ENCODE assay signal across 8 mouse cellular contexts in genomic region chr4:100537898-100538297, GRCm38 (mm10). TPM values are rescaled to one million over a fixed set of nuclear protein-coding genes. Genes with fewer than 3 reads are reported as not detected.
DNase-seq lines count a peak whose midpoint lies in the region.

No protein-coding gene starts in this region.

- DNase-seq in gastrocnemius, adult 18-20 months (ENCODE audit: low spot score): peak; percentile 56
- DNase-seq in gastrocnemius, postnatal 36 days: no peak
- DNase-seq in right cerebral cortex, adult 18-20 months: peak; percentile 49
- no peak for DNase-seq in right cerebral cortex, postnatal 14 days
- DNase-seq in cerebellum, postnatal 14 days: peak; percentile 62 to 72
- DNase-seq in kidney, postnatal 10 days: peak; percentile 63
- peak; percentile 80 for DNase-seq in mesoderm, embryonic 11.5 days (ENCODE audit: low read depth, low spot score)
- DNase-seq in urinary bladder, adult 18-20 months (ENCODE audit: low spot score in 2 of 2): no peak

- intact Hi-C loops in gastrocnemius, postnatal 36 days (cut with DNase I): loop anchor here (2.0 to 10.0 kb wide), 4 partner anchors 123 to 527 kb away; partner anchors contain the start of gene Ror1

RNA-seq across cellular contexts. Expression of gene Ube2u, which starts 59.2 kb away (rescaled TPM):
- total RNA-seq in gastrocnemius, adult 18-20 months (2021): not detected
- total RNA-seq in gastrocnemius, postnatal 36 days (2021): not detected

Comparison
In these comparisons a context has a peak if more than half of its experiments do, and no peak if none do; other contexts are left out.
1. DNase-seq: peak in gastrocnemius, adult 18-20 months (single experiment), right cerebral cortex, adult 18-20 months (single experiment), cerebellum, postnatal 14 days (2 of 2), kidney, postnatal 10 days (single experiment) and mesoderm, embryonic 11.5 days (single experiment); none in gastrocnemius, postnatal 36 days (0 of 2), right cerebral cortex, postnatal 14 days (single experiment) and urinary bladder, adult 18-20 months (0 of 2).